ENCODE assay signal across 8 mouse cellular contexts in genomic region chr1:42261800-42262199, GRCm38 (mm10).
A peak's percentile ranks its signal among the peaks of the same experiment; 100 is the strongest.
DNase-seq lines count a peak whose midpoint lies in the region; ATAC-seq and TF ChIP-seq lines count a peak whose summit lies in the region.

No protein-coding gene starts in this region.

- TF ChIP-seq CTCF in intestine, postnatal 0 days (IDR thresholded peaks at IDR 0.05; ENCODE audit: low read depth) = no peak

- no peaks in the 10 kb centered on the region for H3K27me3 ChIP-seq in heart, embryonic 12.5 days (replicated peaks)
- no peaks in the 10 kb centered on the region for H3K27me3 ChIP-seq in intestine, postnatal 0 days (replicated peaks; ENCODE audit: control insufficient read depth, insufficient read depth, low read length)
- H3K27me3 ChIP-seq in midbrain, embryonic 14.5 days (ENCODE audit: control insufficient read depth, insufficient read depth, low read length) = no peaks in the 10 kb centered on the region

- no peak overlapping the region for H3K9ac ChIP-seq in heart, embryonic 12.5 days
- H3K9ac ChIP-seq in intestine, postnatal 0 days (ENCODE audit: low read depth, low read length) = no peak overlapping the region
- peak overlapping the region; percentile 55 for H3K9ac ChIP-seq in midbrain, embryonic 14.5 days (replicated peaks; ENCODE audit: low read length)

- no peak overlapping the region for H3K27ac ChIP-seq in heart, embryonic 12.5 days (ENCODE audit: poor library complexity, severe bottlenecking)
- no peak overlapping the region for H3K27ac ChIP-seq in intestine, postnatal 0 days (ENCODE audit: low read depth, low read length)
- peak overlapping the region; percentile 81 for H3K27ac ChIP-seq in midbrain, embryonic 14.5 days (replicated peaks; ENCODE audit: low read depth, low read length)

- 9% methylated on average over 13 of the region's 13 CpGs for WGBS in heart, embryonic 12.5 days
- 17% methylated on average over 13 of the region's 13 CpGs for WGBS in intestine, postnatal 0 days
- WGBS in midbrain, embryonic 14.5 days = under 1% methylated on average over 13 of the region's 13 CpGs

- no peak for ATAC-seq in heart, embryonic 12.5 days (ENCODE audit: insufficient number of reproducible peaks, low FRiP score)
- no peak for ATAC-seq in intestine, postnatal 0 days
- ATAC-seq in midbrain, embryonic 14.5 days (ENCODE audit: low FRiP score, low TSS enrichment) = peak; percentile 4; the same call in 1 of the 2 replicates

- peak overlapping the region; percentile 21 for H3K4me3 ChIP-seq in heart, embryonic 12.5 days
- no peak overlapping the region for H3K4me3 ChIP-seq in intestine, postnatal 0 days (ENCODE audit: low read depth, low read length)
- H3K4me3 ChIP-seq in midbrain, embryonic 14.5 days (replicated peaks; ENCODE audit: low read depth, low read length) = peak overlapping the region; percentile 34

- peaks cover 12% of the 10 kb centered on the region for H3K4me1 ChIP-seq in heart, embryonic 12.5 days (replicated peaks)
- H3K4me1 ChIP-seq in intestine, postnatal 0 days (replicated peaks; ENCODE audit: control insufficient read depth, insufficient read depth, low read length) = no peaks in the 10 kb centered on the region
- H3K4me1 ChIP-seq in midbrain, embryonic 14.5 days (ENCODE audit: control insufficient read depth, insufficient read depth, low read length) = peaks cover 54% of the 10 kb centered on the region

- no peaks in the 10 kb centered on the region for H3K36me3 ChIP-seq in heart, embryonic 12.5 days
- H3K36me3 ChIP-seq in intestine, postnatal 0 days (ENCODE audit: control insufficient read depth, insufficient read depth) = no peaks in the 10 kb centered on the region
- H3K36me3 ChIP-seq in midbrain, embryonic 14.5 days (ENCODE audit: control insufficient read depth, insufficient read depth, low read length) = no peaks in the 10 kb centered on the region

- H3K9me3 ChIP-seq in heart, embryonic 12.5 days (replicated peaks) = no peaks in the 10 kb centered on the region
- H3K9me3 ChIP-seq in intestine, postnatal 0 days (ENCODE audit: control insufficient read depth) = no peaks in the 10 kb centered on the region
- H3K9me3 ChIP-seq in midbrain, embryonic 14.5 days (ENCODE audit: control insufficient read depth, low read length) = no peaks in the 10 kb centered on the region

- peak overlapping the region; percentile 57 for H3K4me2 ChIP-seq in heart, embryonic 12.5 days
- peak overlapping the region; percentile 41 for H3K4me2 ChIP-seq in intestine, postnatal 0 days (replicated peaks; ENCODE audit: low read depth)
- peak overlapping the region; percentile 64 for H3K4me2 ChIP-seq in midbrain, embryonic 14.5 days (ENCODE audit: low read length)

- DNase-seq in heart, adult 11 months = no peak
- DNase-seq in embryo, embryonic 9.5 days (ENCODE audit: extremely low spot score) = peak; percentile 35
- DNase-seq in midbrain, embryonic 14.5 days = peak; percentile 73
- no peak for DNase-seq in adrenal gland, postnatal 10 days
- DNase-seq in layer of hippocampus, adult 9-11 months = no peak
- no peak for DNase-seq in lung, postnatal 25 days (ENCODE audit: low spot score)

Comparison
In these comparisons a context has a peak if more than half of its experiments do, and no peak if none do; other contexts are left out.
1. DNase-seq: peak in embryo, embryonic 9.5 days (single experiment) and midbrain, embryonic 14.5 days (single experiment); none in heart, adult 11 months (single experiment), adrenal gland, postnatal 10 days (single experiment), layer of hippocampus, adult 9-11 months (single experiment) and lung, postnatal 25 days (single experiment).
2. Peak in every context shown above with its lines, with median percentiles within 50 percentile points of each other: H3K4me2 ChIP-seq.